Mouse (Mus musculus) forebrain, postnatal 0 days (tissue): ENCODE measurements around the gene Atp5mpl. TPM values are rescaled to one million over a fixed set of nuclear protein-coding genes. Genes with fewer than 3 reads are reported as not detected.
A peak's percentile ranks its signal among the peaks of the same experiment; 100 is the strongest.

Experiments used
- ATAC-seq: fragments of 200-750 bp; cut with Nextera tagmentation; 2 replicates; pipeline ENCODE4 v1.8.0; 2017; ENCODE audit warnings: mild to moderate bottlenecking, moderate library complexity
- DNase-seq: peaks from one replicate; pipeline ENCODE4 v3.0.0-alpha.2; 2015
- H3K27ac ChIP-seq: fragments of 300-500 bp; sonication (generic); 2 replicates; pipeline ENCODE4 v1.5.1; 2014; ENCODE audit warnings: low read depth, mild to moderate bottlenecking, antibody characterized with exemption, low read length, moderate library complexity, mixed read lengths
- H3K27me3 ChIP-seq: fragments of 300-500 bp; sonication (generic); 2 replicates; pipeline ENCODE4 v1.6.1; 2014; ENCODE audit warnings: mild to moderate bottlenecking, low read length, mixed read lengths; ENCODE audit not compliant: insufficient read depth
- H3K36me3 ChIP-seq: fragments of 300-500 bp; sonication (generic); 2 replicates; pipeline ENCODE4 v1.6.1; 2014; ENCODE audit warnings: mild to moderate bottlenecking, moderate library complexity; ENCODE audit not compliant: insufficient read depth
- H3K4me1 ChIP-seq: fragments of 300-500 bp; sonication (generic); 2 replicates; pipeline ENCODE4 v1.6.1; 2014; ENCODE audit warnings: antibody characterized with exemption; ENCODE audit not compliant: insufficient read depth
- H3K4me2 ChIP-seq: fragments of 300-500 bp; sonication (generic); 2 replicates; pipeline ENCODE4 v1.6.1; 2014; ENCODE audit warnings: low read depth, mild to moderate bottlenecking, moderate library complexity
- H3K4me3 ChIP-seq: fragments of 300-500 bp; sonication (generic); 2 replicates; pipeline ENCODE4 v1.5.1; 2014; ENCODE audit warnings: low read depth, low read length, mixed read lengths
- H3K9ac ChIP-seq: fragments of 300-500 bp; sonication (generic); 2 replicates; pipeline ENCODE4 v1.6.1; 2014; ENCODE audit warnings: mild to moderate bottlenecking
- H3K9me3 ChIP-seq: fragments of 300-500 bp; sonication (generic); 2 replicates; pipeline ENCODE4 v1.6.1; 2016; ENCODE audit warnings: low read length
- CTCF ChIP-seq: sonication (generic); IDR thresholded peaks from 2 replicates; pipeline ENCODE4 v1.5.1; 2016; ENCODE audit warnings: antibody characterized with exemption, control low read depth, low read depth
- WGBS: fragments of 180-500 bp; shearing (Covaris S2); extraction: QIAGEN DNeasy Blood & Tissue Kit; methylation state at CpG from one replicate; pipeline ENCODE4 v1.1.7; 2014; 5-methylcytosine and 5-hydroxymethylcytosine counted together
- polyA plus RNA-seq: library from polyadenylated mRNA; unstranded; fragments of >200 nt; fragmentation: Nextera tagmentation; extraction: Ambion mirVana; gene quantifications from 2 replicates; pipeline ENCODE4 v1.2.1, GENCODE M21; 2015
- total RNA-seq: library from RNA; depleted of rRNA; stranded (reverse); fragments of >200 nt; gene quantifications from 2 replicates; pipeline ENCODE4 v1.2.3, GENCODE M21; 2014; rRNA removed

The Atp5mpl gene
- total RNA-seq = 313 and 545 TPM in 2 replicates
- polyA plus RNA-seq = 765 and 965 TPM in 2 replicates

DNA sequence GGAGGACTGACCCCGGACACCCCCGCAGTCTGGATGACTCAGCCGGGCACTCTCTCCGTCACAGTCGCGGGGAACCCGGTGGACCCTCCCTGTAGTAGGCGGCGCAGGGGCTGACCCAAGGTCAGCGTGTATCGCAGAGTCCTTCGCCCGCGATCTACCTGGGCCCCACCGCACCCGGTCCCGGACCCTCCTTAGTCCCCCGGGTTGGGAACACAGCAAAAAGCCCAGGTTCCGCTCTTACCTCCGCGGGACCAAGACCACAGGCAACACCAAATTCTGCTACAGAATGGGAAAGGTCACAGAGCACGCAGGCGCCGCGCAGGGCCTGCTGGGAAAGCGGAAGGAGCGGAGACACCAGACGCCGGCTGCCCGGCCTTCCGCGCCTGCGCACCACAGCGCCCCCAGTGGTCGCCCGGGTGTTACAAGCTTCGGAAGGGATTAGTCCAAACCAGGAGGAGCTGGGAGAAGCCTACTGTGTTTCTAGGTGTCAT is at the start of gene Atp5mpl:
TSS of gene Atp5mpl (minus strand) at position 295 of the 491 bp plus-strand sequence.
- peaks cover 13% of the 10 kb centered on the region for H3K36me3 ChIP-seq
- peak within 1 kb of the TSS; percentile 79 for H3K27ac ChIP-seq
- WGBS = 1% methylated on average over 37 of the region's 37 CpGs
- H3K9me3 ChIP-seq = no peaks in the 10 kb centered on the region
- H3K4me2 ChIP-seq = peak within 1 kb of the TSS; percentile 72
- H3K4me1 ChIP-seq = 0 out of 2 replicates have a peak, but pooled peaks cover 9% of the 10 kb centered on the region
- peak within 1 kb of the TSS; percentile 94 for H3K9ac ChIP-seq
- H3K4me3 ChIP-seq = peak within 1 kb of the TSS; percentile 89
- peak; percentile 96 for TF ChIP-seq CTCF
- DNase-seq (peak; percentile 96), ATAC-seq (peak; percentile 96)
- H3K27me3 ChIP-seq = no peaks in the 10 kb centered on the region

DNA sequence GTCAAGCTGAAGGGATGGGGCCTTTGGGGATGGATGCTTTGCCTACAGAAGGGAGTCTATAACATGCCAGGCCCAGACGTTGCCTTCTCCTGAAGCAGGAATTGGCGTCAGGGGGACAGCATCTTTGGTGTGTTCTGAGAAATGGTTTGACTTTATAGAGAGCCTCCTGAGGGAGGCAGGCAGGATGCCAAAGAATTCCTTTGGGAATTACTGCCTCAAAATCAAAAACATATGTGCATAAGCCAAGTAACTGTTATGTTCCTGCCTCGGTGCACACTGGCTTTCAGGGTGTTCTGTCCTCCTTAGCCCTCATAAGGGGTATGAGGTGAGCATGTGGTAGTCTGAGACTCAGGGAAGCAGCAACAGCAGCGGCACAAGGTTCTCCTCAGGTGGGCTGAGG is 49.6 kb upstream of the Atp5mpl start:
- H3K27me3 ChIP-seq = no peaks in the 10 kb centered on the region
- no peaks in the 10 kb centered on the region for H3K9me3 ChIP-seq
- H3K9ac ChIP-seq = no peak overlapping the region
- 73% methylated on average over 4 of the region's 4 CpGs for WGBS
- ATAC-seq (no peak), DNase-seq (no peak)
- H3K4me3 ChIP-seq = no peak overlapping the region
- no peak overlapping the region for H3K4me2 ChIP-seq
- no peak for TF ChIP-seq CTCF
- H3K4me1 ChIP-seq = no peaks in the 10 kb centered on the region
- H3K27ac ChIP-seq = no peak overlapping the region
- H3K36me3 ChIP-seq = no peaks in the 10 kb centered on the region

DNA sequence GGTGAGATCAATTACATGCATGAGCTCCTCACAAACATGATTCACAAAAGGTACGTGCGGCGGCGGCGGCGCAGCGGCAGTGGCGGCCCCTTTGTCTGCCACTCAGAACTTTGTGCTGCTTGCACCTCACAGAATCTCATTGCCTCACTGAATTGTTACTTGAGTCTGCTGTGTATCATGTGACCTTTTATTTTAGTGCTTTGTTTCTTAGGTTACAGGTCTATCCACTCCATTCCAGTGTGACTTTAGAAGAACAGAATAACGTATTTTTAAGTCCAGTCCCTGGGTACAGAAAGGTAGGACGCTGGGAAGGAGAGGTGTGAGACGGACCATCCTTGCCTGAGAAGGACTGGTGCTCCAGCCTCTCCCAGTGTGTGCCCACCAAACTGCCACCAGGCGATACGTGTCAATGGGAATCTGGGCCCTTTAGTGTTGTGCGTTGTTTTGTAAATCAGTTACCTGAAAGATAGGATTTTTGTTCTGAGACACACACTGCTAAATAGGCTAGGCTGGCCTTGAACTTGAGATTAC is 46.6 kb upstream of the Atp5mpl start:
- no peaks in the 10 kb centered on the region for H3K4me1 ChIP-seq
- 9% methylated on average over 14 of the region's 14 CpGs for WGBS
- no peaks in the 10 kb centered on the region for H3K36me3 ChIP-seq
- ATAC-seq (peak; percentile 86; the same call in 1 of the 2 replicates), DNase-seq (peak; percentile 12)
- H3K4me2 ChIP-seq = peak overlapping the region; percentile 33
- no peaks in the 10 kb centered on the region for H3K27me3 ChIP-seq
- no peak overlapping the region for H3K4me3 ChIP-seq
- H3K9ac ChIP-seq = no peak overlapping the region
- H3K9me3 ChIP-seq = no peaks in the 10 kb centered on the region
- 0 out of 2 replicates have a peak overlapping the region, but pooled peaks have one; percentile 35 for H3K27ac ChIP-seq
- no peak for TF ChIP-seq CTCF

DNA sequence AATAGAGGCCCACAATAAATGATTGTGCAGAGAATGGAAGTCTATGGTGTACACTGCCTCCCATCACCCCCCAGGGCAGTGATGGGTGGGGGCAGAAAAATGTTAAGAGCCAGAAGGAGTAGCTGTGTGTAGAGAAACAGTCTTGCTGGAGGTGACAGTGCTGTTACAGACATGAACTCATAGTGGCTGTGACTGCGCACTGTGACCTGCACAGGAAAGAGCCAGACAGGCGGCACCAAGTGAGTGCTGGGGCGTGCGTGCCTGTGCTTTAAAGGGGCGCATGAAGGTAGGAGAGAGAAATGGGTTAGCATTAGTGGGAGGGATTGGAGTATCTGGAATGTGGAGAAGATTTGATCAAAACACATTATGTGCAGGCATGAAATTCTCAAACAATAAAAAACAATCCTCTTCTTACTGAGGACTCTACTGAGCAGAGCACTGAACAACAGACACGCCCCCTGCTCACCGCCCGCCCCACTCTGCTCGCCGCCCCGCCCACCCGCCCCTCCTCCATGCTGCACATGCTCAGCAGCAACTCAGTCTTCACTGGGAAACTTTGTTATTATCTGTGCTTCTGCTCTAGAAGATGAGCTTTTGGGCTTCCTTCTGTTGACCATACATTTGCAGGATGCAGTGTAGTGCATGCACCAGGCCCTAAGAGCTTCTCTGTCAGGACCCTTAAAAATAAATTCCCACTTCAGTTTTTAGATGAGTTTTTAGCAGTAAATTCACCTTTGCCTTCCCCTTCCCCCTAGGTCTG is 45.9 kb upstream of the Atp5mpl start:
- Histone ChIP-seq H3K36me3 (no peaks in the 10 kb centered on the region), H3K9me3 (no peaks in the 10 kb centered on the region), H3K9ac (no peak overlapping the region), H3K4me2 (peak overlapping the region; percentile 33), H3K4me3 (no peak overlapping the region), H3K4me1 (no peaks in the 10 kb centered on the region), H3K27me3 (no peaks in the 10 kb centered on the region), H3K27ac (0 out of 2 replicates have a peak overlapping the region, but pooled peaks have one; percentile 35)
- ATAC-seq = peak; percentile 94
- DNase-seq = peak; percentile 23
- no peak for TF ChIP-seq CTCF
- 18% methylated on average over 11 of the region's 12 CpGs for WGBS

DNA sequence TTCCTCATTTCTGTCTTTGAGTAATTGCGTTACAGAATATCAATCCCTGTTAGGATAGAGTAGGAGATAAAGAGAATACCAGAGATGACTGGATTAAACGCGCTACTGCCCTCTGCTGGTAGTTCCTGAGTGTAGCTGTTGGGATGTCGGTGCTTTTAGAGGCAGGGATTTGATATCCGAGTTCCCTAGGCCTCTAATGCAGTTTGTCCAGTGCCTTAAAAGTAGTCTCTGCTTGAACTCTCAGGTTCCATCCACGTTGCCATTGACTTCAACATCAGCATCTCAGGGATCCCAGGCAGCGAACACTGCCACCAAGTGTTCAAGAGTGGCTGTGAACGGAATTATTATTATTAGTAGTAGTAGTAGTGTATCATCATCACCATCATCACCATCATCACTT is 34.4 kb upstream of the Atp5mpl start:
- Histone ChIP-seq H3K9ac (no peak overlapping the region), H3K4me3 (no peak overlapping the region), H3K27ac (no peak overlapping the region), H3K9me3 (no peaks in the 10 kb centered on the region), H3K36me3 (no peaks in the 10 kb centered on the region), H3K4me1 (no peaks in the 10 kb centered on the region), H3K27me3 (no peaks in the 10 kb centered on the region), H3K4me2 (no peak overlapping the region)
- WGBS = 21% methylated on average over 8 of the region's 8 CpGs
- ATAC-seq (peak; percentile 67), DNase-seq (peak; percentile 90)
- TF ChIP-seq CTCF = peak; percentile 86

DNA sequence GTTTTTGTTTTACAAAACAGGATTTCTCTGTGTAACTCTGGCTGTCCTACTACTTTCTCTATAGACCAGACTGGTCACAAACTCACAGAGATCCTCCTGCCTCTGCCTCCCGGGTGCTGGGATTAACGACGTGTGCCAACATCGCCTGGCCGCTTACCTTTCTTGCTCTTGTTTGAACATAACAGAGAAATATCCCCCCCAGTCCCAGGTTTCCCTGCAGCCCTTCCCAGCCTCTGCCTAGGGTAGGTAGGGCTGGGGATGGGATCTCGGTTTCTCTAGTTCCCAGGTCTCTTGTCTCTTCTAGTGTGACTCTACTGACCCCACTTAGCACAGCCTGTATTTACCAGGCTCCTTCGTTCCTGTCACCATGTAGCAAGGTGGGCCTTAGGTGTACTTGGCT is 33.0 kb upstream of the Atp5mpl start:
- no peaks in the 10 kb centered on the region for H3K36me3 ChIP-seq
- no peak overlapping the region for H3K27ac ChIP-seq
- ATAC-seq (no peak), DNase-seq (no peak)
- no peak overlapping the region for H3K4me2 ChIP-seq
- no peaks in the 10 kb centered on the region for H3K27me3 ChIP-seq
- TF ChIP-seq CTCF = no peak
- H3K4me3 ChIP-seq = no peak overlapping the region
- no peak overlapping the region for H3K9ac ChIP-seq
- H3K9me3 ChIP-seq = no peaks in the 10 kb centered on the region
- 94% methylated on average over 7 of the region's 7 CpGs for WGBS
- H3K4me1 ChIP-seq = no peaks in the 10 kb centered on the region

DNA sequence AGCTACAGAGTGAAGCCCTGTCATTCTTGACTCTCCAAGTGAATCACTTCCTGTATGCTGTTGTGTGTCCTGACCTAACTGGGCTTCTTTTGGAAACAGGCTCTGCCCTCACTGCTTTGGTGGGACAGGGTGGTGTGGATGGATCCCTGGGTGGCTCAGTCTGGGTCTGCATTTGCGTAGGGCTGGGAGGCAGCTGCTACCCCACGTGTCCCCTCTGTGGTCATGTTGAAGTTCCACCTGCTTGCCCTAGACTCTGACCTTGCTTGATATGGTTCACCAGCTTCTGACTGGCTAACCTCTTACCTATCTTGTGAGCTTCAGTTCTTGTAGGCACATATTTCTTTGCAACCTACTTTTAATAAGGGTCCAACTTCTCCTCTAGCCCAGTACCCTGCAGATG is 28.4 kb upstream of the Atp5mpl start:
- ATAC-seq = no peak
- no peak overlapping the region for H3K4me3 ChIP-seq
- H3K36me3 ChIP-seq = no peaks in the 10 kb centered on the region
- no peak for DNase-seq
- 89% methylated on average over 2 of the region's 2 CpGs for WGBS
- H3K27ac ChIP-seq = no peak overlapping the region
- H3K4me1 ChIP-seq = no peaks in the 10 kb centered on the region
- no peak overlapping the region for H3K4me2 ChIP-seq
- no peak overlapping the region for H3K9ac ChIP-seq
- no peak for TF ChIP-seq CTCF
- no peaks in the 10 kb centered on the region for H3K9me3 ChIP-seq
- no peaks in the 10 kb centered on the region for H3K27me3 ChIP-seq
